Mouse (Mus musculus): Measurements from ENCODE around the gene Sds.

Sds gene

DNA sequence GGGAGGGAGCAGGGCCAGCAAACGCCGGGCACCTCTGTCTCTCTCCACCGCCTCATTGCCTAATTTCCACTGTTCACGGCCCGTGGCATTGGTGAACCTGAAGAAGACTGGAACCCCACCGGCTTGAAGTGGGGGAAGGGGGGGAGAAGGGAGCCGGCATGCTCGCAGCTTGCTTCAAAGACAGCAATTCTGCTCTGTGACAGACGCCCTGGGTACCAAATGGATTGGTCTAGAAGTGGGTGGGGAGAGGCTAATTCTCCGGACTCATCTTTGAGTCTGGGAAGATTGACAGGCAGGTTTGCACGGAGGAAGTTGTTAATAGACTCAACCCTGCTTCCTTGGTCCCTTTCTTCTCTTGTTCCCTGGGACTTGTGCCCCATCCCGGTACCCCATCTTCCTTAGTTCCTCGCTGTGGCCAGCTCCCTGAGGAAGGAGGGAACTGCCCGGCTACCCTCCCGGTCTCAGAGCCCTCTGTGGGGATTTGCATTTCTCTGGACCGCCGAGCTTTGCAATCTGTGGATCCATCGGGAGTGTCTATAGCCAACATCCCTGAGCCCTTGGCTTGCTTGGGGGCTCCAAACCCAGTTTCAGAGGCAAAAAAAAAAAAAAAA lies 39.3 kb upstream of the Sds start:
- DNase-seq (ENCODE audit: low read depth, low spot score), result no peak
- H3K36me3 ChIP-seq (ENCODE audit: control insufficient read depth, insufficient read depth, low read length, poor library complexity, severe bottlenecking), result no peaks in the 10 kb centered on the region
- H3K27me3 ChIP-seq (ENCODE audit: control insufficient read depth, insufficient read depth, low read length, poor library complexity, severe bottlenecking), result no peaks in the 10 kb centered on the region; the same call in none of the 2 replicates

DNA sequence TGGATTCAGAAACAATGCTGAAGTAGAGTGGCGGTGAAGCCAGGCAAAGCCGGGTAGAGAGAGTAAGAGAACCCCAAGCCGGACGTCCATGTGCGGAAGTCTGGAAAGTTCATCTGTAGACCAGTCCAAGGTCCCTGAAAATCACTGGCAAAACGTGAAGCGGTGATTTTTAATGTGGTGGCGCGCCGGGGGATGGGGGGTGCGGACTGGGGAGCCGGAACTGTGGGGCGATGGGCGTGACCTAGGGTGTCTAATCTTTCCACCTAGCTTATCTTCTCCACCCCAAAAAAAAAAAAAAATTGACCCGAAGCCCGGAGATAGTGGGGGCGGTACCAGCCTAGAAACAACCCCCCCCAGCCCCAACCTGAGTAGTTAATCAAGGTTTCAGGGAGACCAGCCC lies 38.8 kb upstream of the Sds start:
- no peak for DNase-seq (ENCODE audit: low read depth, low spot score)
- no peaks in the 10 kb centered on the region for H3K36me3 ChIP-seq (ENCODE audit: control insufficient read depth, insufficient read depth, low read length, poor library complexity, severe bottlenecking)
- no peaks in the 10 kb centered on the region; the same call in none of the 2 replicates for H3K27me3 ChIP-seq (ENCODE audit: control insufficient read depth, insufficient read depth, low read length, poor library complexity, severe bottlenecking)

DNA sequence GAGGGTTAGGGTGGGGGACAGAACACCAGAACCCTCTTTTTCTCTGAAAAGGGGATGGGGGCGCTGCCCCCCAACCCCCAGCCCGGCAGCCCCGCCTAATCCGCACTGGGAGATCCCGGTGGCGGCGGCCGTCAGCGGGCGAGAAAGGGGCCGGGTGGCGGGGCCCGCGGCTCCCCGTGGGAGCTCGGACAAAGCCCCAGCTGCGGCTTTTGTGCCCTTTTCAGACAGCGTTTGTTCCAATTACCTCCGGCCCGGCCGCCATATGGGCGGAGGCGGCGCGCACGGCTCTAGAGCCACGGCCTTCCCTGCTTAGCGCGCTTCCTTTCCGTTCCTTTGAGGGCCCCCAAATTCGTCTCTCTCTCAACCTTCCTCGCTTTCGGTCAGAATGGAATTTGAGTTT lies 38.3 kb upstream of the Sds start:
- no peaks in the 10 kb centered on the region; the same call in none of the 2 replicates for H3K27me3 ChIP-seq (ENCODE audit: control insufficient read depth, insufficient read depth, low read length, poor library complexity, severe bottlenecking)
- H3K36me3 ChIP-seq (ENCODE audit: control insufficient read depth, insufficient read depth, low read length, poor library complexity, severe bottlenecking), result no peaks in the 10 kb centered on the region
- no peak for DNase-seq (ENCODE audit: low read depth, low spot score)

DNA sequence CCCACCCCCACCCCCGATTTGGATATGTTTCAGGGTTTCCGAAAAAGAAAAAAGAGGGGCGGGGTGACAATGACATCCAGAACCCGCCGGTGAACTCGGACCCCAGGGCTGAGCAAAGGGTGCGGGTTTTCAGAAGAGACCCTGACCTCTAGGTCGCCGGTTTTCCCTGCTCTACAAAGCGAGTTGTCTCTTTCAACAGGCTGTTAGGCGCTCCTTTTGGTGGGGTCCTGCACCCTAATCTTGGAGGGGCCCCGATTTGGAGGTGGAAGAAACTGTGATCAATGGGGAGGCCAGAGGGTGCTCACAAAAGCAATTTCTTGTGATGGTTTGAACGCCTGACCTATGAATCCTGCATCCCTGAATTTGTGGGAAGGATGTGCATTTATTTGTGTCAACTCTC lies 37.9 kb upstream of the Sds start:
- Histone ChIP-seq H3K36me3 (ENCODE audit: control insufficient read depth, insufficient read depth, low read length, poor library complexity, severe bottlenecking) (no peaks in the 10 kb centered on the region), H3K27me3 (ENCODE audit: control insufficient read depth, insufficient read depth, low read length, poor library complexity, severe bottlenecking) (no peaks in the 10 kb centered on the region; the same call in none of the 2 replicates)
- no peak for DNase-seq (ENCODE audit: low read depth, low spot score)

DNA sequence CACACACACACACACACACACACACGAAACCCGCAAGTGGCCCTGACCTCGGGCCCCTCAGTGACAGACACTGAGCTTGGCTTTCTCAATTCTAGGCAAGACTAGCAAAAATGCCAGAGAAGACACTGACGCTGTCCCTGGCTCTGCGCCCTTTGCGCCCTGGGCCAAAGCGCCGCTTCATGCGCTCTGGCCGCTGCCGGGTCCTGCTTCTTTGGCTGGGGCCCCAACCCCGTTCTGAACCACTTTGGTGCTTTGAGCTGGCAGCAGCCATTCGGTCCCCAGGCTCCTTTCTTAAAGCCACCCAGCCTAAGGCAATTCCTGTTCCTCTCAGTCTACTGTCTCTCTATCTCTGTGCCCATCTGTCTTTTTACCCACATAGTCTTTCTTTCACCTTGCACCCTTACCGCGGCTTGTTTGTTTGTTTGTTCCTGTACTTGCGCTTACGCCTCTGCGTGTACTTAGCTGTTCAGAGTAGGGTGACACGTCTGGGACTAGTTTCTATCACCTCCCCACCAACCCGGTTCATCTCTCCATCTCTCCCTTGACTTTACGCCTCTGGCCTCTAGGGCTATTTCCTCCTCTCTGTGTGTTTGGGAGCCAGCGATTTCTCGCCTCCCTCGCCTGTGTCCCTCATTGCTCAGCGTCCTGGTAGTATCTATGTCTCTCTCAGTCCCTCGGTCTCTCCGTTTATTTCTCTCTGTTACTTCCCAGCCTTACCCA lies 37.2 kb upstream of the Sds start:
- DNase-seq (ENCODE audit: low read depth, low spot score), result no peak
- H3K36me3 ChIP-seq (ENCODE audit: control insufficient read depth, insufficient read depth, low read length, poor library complexity, severe bottlenecking), result no peaks in the 10 kb centered on the region
- no peaks in the 10 kb centered on the region; the same call in none of the 2 replicates for H3K27me3 ChIP-seq (ENCODE audit: control insufficient read depth, insufficient read depth, low read length, poor library complexity, severe bottlenecking)

DNA sequence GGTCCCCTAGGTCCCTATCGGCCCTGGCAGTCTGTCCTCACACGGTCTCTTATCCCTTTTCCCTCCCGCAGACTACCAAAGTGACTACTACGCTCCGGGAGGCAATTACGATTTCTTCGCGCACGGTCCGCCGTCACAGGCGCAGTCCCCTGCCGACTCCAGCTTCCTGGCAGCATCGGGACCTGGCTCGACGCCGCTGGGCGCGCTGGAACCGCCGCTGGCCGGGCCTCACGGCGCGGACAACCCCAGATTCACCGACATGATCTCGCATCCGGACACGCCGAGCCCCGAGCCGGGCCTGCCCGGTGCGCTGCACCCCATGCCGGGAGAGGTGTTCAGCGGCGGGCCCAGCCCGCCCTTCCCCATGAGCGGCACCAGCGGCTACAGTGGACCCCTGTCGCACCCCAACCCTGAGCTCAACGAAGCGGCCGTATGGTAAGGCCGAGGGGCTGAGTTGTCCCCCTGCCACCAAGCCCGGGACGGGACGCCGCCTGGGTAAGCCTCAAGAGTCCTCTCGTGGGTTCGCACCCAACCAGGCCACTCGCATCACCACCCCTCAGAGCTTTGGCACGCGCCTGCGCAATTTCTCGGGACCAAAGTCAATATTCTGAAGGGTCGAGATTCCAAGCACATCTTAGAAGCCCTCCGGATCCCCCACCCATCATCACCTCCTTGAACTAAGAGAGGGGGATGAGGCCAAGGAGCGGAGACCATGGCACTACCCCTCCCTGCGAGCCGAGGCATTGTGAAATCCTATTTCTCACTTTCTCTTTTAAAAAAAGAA lies 36.2 kb upstream of the Sds start:
- H3K36me3 ChIP-seq (ENCODE audit: control insufficient read depth, insufficient read depth, low read length, poor library complexity, severe bottlenecking), result no peaks in the 10 kb centered on the region
- DNase-seq (ENCODE audit: low read depth, low spot score), result no peak
- H3K27me3 ChIP-seq (ENCODE audit: control insufficient read depth, insufficient read depth, low read length, poor library complexity, severe bottlenecking), result no peaks in the 10 kb centered on the region; the same call in none of the 2 replicates

DNA sequence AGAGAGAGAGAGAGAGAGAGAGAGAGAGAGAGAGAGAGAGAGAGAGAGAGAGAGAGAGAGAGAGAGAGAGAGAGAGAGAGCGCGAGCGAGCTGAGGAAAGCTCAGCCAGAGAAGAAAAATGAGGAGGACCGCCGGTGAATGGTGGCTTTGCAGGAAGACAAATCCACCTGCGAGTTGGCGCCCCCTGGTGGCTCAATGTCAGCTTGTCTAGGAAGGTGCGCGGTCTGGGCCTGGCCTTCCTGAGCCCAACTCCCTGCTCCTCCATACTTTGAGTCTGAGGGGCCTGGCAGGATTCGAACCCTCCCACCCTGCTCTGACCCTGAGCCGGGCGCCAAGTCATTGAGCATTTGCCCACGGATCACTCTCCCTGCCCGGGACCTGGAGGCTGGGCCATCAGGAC lies 35.6 kb upstream of the Sds start:
- no peaks in the 10 kb centered on the region; the same call in none of the 2 replicates for H3K27me3 ChIP-seq (ENCODE audit: control insufficient read depth, insufficient read depth, low read length, poor library complexity, severe bottlenecking)
- DNase-seq (ENCODE audit: low read depth, low spot score), result peak; percentile 80

DNA sequence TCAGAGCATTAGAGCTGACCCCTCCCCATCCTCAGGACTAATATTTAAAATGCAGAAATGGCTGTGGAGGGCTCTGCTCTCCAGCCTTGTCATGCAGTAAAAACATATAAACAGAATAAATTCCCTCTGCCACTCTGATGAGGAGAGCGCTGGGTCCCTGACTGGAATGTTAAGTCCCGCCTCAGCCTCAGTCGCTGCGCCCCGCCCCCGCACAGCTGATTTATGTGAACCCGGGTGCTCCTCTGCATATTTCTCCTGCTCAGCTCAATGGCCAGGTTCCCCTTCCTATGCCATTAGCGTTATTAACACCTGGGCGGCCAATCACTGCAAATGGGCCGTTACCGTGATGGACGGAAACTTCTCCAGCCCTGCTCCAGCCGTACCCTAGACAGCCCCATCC lies 29.0 kb upstream of the Sds start:
- no peak for DNase-seq (ENCODE audit: low read depth, low spot score)
- Histone ChIP-seq H3K36me3 (ENCODE audit: control insufficient read depth, insufficient read depth, low read length, poor library complexity, severe bottlenecking) (no peaks in the 10 kb centered on the region), H3K27me3 (ENCODE audit: control insufficient read depth, insufficient read depth, low read length, poor library complexity, severe bottlenecking) (0 out of 2 replicates have a peak, but pooled peaks cover 3% of the 10 kb centered on the region)

More for the DNA sequence above, 35.6 kb upstream of the Sds start:
- H3K36me3 ChIP-seq (ENCODE audit: control insufficient read depth, insufficient read depth, low read length, poor library complexity, severe bottlenecking), result no peaks in the 10 kb centered on the region

DNA sequence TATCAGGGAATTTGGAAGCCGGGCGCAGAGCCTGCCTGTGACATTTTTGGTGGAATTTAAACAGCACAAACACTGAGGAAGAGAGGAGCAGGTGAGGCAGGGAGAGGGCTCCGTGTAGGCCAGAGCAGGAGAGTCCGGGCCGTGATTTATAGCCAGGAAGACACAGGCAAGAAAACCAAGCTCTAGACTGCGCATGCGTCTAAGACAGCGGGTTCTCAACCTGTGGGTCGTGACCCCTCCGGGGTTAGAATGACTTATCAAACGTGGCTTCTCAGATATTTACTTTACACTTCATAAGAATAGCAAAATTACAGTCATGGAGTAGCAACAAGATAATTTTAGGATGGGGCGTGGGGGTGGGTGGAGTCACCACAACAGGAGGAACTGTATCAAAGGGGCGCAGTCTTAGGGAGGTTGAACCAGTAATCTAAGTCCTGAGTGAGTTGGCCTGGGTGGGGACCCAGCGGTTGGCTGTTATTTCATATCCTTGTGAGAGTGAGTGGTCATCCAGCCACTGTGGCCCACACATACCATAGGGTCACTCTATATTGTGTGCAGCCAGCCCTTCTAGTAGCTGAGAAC lies 21.5 kb upstream of the Sds start:
- Histone ChIP-seq H3K36me3 (ENCODE audit: control insufficient read depth, insufficient read depth, low read length, poor library complexity, severe bottlenecking) (no peaks in the 10 kb centered on the region), H3K27me3 (ENCODE audit: control insufficient read depth, insufficient read depth, low read length, poor library complexity, severe bottlenecking) (no peaks in the 10 kb centered on the region)
- no peak for DNase-seq (ENCODE audit: low read depth, low spot score)

DNA sequence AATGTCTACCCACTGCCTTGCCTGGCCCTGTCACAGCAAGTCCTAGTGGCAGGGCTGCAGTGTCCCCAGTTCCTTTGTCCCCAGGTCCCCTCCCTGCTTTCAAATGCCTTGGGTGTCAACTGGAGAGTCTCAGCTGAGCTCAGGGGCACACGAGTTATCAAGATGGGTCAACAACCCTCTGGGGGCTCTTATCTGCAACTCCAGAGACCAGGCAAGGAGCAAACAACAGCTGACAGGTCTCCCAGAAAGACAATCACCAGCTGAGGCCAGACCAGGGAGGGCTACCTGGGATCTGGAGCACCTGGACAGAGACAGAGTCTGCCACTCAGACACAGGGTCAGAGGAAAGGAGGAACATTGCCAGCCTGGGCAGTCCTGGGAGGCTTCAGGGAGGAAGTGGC lies 20.1 kb upstream of the Sds start:
- DNase-seq (ENCODE audit: low read depth, low spot score), result no peak

DNA sequence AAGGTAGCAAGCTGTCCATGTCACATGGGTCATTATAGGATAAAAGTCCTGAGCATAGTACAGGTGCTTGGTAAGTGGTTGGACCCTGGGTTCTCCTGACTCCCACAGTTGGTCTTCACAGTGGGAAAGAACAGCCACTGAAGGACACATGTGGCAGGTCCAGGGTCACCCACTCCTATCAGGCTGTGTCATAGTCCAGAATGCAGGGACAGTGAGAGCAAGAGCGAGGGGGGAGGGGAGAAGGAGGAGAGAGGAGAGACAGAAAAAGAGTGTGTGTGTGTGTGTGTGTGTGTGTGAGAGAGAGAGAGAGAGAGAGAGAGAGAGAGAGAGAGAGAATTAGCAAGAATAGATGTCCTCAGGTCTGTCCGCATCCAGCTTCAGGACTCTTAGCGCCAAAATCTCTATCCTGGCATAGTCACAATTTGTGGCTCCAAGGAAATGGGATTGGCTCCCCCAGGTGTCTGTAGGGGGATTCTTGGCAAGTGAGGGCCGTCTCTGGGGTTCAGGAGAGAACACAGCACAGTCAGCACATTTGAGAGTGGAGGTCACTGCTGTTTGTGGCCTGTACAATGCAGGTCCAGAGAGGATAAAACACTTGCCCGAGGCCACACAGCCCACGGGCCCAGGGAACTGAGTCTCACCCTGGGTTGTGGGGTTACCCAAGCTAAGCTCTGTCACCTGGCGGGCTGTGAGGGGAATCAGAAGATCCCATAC lies 19.3 kb upstream of the Sds start:
- H3K36me3 ChIP-seq (ENCODE audit: control insufficient read depth, insufficient read depth, low read length, poor library complexity, severe bottlenecking), result no peaks in the 10 kb centered on the region
- no peak for DNase-seq (ENCODE audit: low read depth, low spot score)
- no peaks in the 10 kb centered on the region for H3K27me3 ChIP-seq (ENCODE audit: control insufficient read depth, insufficient read depth, low read length, poor library complexity, severe bottlenecking)

More for the DNA sequence above, 20.1 kb upstream of the Sds start:
- Histone ChIP-seq H3K27me3 (ENCODE audit: control insufficient read depth, insufficient read depth, low read length, poor library complexity, severe bottlenecking) (no peaks in the 10 kb centered on the region), H3K36me3 (ENCODE audit: control insufficient read depth, insufficient read depth, low read length, poor library complexity, severe bottlenecking) (no peaks in the 10 kb centered on the region)

DNA sequence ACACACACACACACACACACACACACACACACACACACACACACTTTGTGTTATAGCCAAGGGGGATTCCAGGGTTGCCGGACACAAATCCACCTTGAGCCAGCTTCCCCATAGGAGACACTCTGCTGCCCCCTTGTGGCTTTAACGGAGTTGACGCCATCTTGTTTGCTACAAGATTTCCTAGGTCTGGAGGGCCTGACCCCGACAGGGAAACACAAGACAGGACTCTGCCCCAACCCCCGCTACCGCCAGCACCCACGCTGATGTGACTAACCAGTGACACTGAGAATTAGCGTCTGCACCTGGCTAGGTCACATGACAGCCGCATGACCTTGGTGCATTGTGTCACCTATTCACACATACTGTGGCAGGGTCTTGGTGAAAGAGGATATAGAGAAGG lies 18.7 kb upstream of the Sds start:
- DNase-seq (ENCODE audit: low read depth, low spot score), result peak; percentile 70
- Histone ChIP-seq H3K27me3 (ENCODE audit: control insufficient read depth, insufficient read depth, low read length, poor library complexity, severe bottlenecking) (no peaks in the 10 kb centered on the region), H3K36me3 (ENCODE audit: control insufficient read depth, insufficient read depth, low read length, poor library complexity, severe bottlenecking) (no peaks in the 10 kb centered on the region)

DNA sequence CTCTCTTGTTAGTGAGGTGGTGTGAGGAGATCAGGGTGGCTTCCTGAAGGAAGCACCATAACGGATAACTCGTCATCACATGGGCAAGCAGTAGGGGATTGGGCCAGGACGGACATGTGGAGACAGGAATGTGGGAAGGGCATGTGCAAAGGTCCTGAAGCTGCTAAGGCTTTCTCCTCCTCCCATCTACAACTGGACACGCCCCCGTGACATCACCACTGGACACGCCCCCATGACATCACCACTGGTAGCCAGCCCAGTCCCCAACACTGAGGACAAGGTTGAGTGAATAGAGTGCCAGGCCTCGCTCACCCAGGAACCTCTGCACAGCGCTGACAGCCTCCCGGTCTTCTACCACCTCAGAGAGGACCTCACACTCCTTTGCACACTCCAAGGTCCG lies 17.2 kb upstream of the Sds start:
- Histone ChIP-seq H3K36me3 (ENCODE audit: control insufficient read depth, insufficient read depth, low read length, poor library complexity, severe bottlenecking) (no peaks in the 10 kb centered on the region), H3K27me3 (ENCODE audit: control insufficient read depth, insufficient read depth, low read length, poor library complexity, severe bottlenecking) (no peaks in the 10 kb centered on the region)
- no peak for DNase-seq (ENCODE audit: low read depth, low spot score)

DNA sequence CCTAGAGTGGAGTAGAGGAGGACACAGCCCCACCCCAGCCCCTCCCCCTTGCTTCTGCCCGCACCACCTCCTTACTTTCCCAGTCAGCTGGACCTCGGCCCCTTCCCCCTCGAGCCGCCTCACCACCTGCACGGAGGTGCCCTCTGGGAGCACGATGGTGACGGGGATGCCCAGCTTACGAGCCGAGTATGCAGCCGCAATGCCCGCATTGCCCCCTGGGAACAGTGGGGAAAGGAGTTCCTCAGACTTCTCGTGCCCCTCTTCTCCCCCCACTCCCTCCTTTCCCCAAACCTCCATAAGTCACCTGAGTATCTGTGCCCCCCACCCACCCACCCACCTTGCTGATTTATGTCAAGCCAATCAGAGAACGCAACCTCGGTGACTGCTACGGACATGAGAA lies 14.4 kb upstream of the Sds start:
- H3K27me3 ChIP-seq (ENCODE audit: control insufficient read depth, insufficient read depth, low read length, poor library complexity, severe bottlenecking), result no peaks in the 10 kb centered on the region
- no peaks in the 10 kb centered on the region for H3K36me3 ChIP-seq (ENCODE audit: control insufficient read depth, insufficient read depth, low read length, poor library complexity, severe bottlenecking)
- no peak for DNase-seq (ENCODE audit: low read depth, low spot score)
